In genomic region chr1:105362701-105363100, GRCm38 (mm10) we compare ENCODE assay signal across 10 mouse cellular contexts. TPM values are rescaled to one million over a fixed set of nuclear protein-coding genes. Genes with fewer than 3 reads are reported as not detected.
DNase-seq lines count a peak whose midpoint lies in the region; TF ChIP-seq lines count a peak whose summit lies in the region.
"Had no signal": no experiment of that assay in that cellular context is flagged by ENCODE, and none has a peak within 500 bp of the region (broad histone marks: within the 10 kb centered on the region; RNA-seq: fewer than 3 reads in every experiment).

No protein-coding gene starts in this region.

- peaks cover 89% of the 10 kb centered on the region for H3K27me3 ChIP-seq in CH12.LX (replicated peaks)
- H3K27me3 ChIP-seq: lung, embryonic 15.5 days had no signal

- H3K79me2 ChIP-seq in CH12.LX (replicated peaks; ENCODE audit: control insufficient read depth, extremely low read depth, insufficient read depth, poor library complexity, severe bottlenecking), result no peaks in the 10 kb centered on the region

- H3K4me2 ChIP-seq in CH12.LX (ENCODE audit: insufficient read depth, low read depth, poor library complexity, severe bottlenecking), result no peak overlapping the region
- H3K4me2 ChIP-seq: heart, embryonic 15.5 days; lung, embryonic 15.5 days had no signal

- no peak overlapping the region for H3K4me3 ChIP-seq in layer of hippocampus, adult 2 months
- no peak overlapping the region for H3K4me3 ChIP-seq in CH12.LX (replicated peaks in 1 of 3; ENCODE audit: low read depth in 2 of 3, low read length in 2 of 3, poor library complexity in 1 of 3)
- H3K4me3 ChIP-seq: heart, embryonic 15.5 days; lung, embryonic 15.5 days had no signal

- TF ChIP-seq CTCF in layer of hippocampus, adult 2 months (conservative IDR thresholded peaks at IDR 0.05), result peak; percentile 72
- peak; percentile 79; a peak in 3 of 4 replicates for TF ChIP-seq CTCF in CH12.LX (conservative IDR thresholded peaks at IDR 0.05 in 1 of 2, IDR thresholded peaks at IDR 0.05 in 1 of 2; ENCODE audit: low read depth in 2 of 2, low read length in 2 of 2)

- H3K4me1 ChIP-seq in CH12.LX (ENCODE audit: control insufficient read depth in 1 of 2, insufficient read depth in 2 of 2), result no peaks in the 10 kb centered on the region
- H3K4me1 ChIP-seq: heart, embryonic 15.5 days; lung, embryonic 15.5 days had no signal

- TF ChIP-seq POLR2A in CH12.LX (IDR thresholded peaks at IDR 0.05; ENCODE audit: low read depth, low read length), result no peak

- intact Hi-C loops in gastrocnemius, postnatal 36 days (cut with DNase I), result no loop called here

- no peak overlapping the region for H3K9ac ChIP-seq in CH12.LX (ENCODE audit: insufficient read depth, low read depth)
- H3K9ac ChIP-seq: heart, embryonic 15.5 days; lung, embryonic 15.5 days had no signal

- no peak for TF ChIP-seq EP300 in CH12.LX (IDR thresholded peaks at IDR 0.05; ENCODE audit: low read length)

- peak; percentile 55 for TF ChIP-seq RAD21 in CH12.LX (IDR thresholded peaks at IDR 0.05; ENCODE audit: low read depth, low read length)

- dilution Hi-C loops in CH12.LX (cut with MboI; ENCODE audit: extremely low pct_ligation_motif_present, extremely low pct_unique_long_range_greater_than_20kb, low sequenced_read_pairs), result no loop called here

- no peak for DNase-seq in layer of hippocampus, adult 2 months (ENCODE audit: low spot score in 2 of 2)
- no peak for DNase-seq in layer of hippocampus, adult 8-10 months (ENCODE audit: low spot score in 2 of 2)
- DNase-seq in CH12.LX (ENCODE audit: extremely low read depth), result peak; percentile 37
- peak; percentile 1 for DNase-seq in MEL-GATA-1-ER (ENCODE audit: extremely low read depth, low read depth)
- DNase-seq in lung, postnatal 25 days (ENCODE audit: low spot score), result peak; percentile 26
- DNase-seq in c-Kit-positive CD71-positive TER-119-positive erythroid progenitor cells, embryonic 14.5 days (ENCODE audit: low spot score), result no peak
- DNase-seq in right cerebral cortex, adult 18-20 months, result no peak
- no peak for DNase-seq in gastrocnemius, postnatal 36 days

- no peak overlapping the region for H3K27ac ChIP-seq in layer of hippocampus, adult 2 months
- H3K27ac ChIP-seq in CH12.LX (ENCODE audit: insufficient read depth, low read depth), result no peak overlapping the region
- H3K27ac ChIP-seq: heart, embryonic 15.5 days; lung, embryonic 15.5 days had no signal

- no peaks in the 10 kb centered on the region for H3K9me3 ChIP-seq in CH12.LX (replicated peaks; ENCODE audit: low read length)
- H3K9me3 ChIP-seq: heart, embryonic 15.5 days; lung, embryonic 15.5 days had no signal

- H3K36me3 ChIP-seq in CH12.LX (replicated peaks in 1 of 2; ENCODE audit: control insufficient read depth in 1 of 2, insufficient read depth in 1 of 2, low read length in 1 of 2), result no peaks in the 10 kb centered on the region
- H3K36me3 ChIP-seq: heart, embryonic 15.5 days; lung, embryonic 15.5 days had no signal

- in situ Hi-C loops in CH12.LX (cut with MboI; ENCODE audit: low pct_ligation_motif_present, low pct_unique_long_range_greater_than_20kb, low sequenced_read_pairs), result loop anchor here (25.0 kb wide), 1 partner anchor 375 kb away; no protein-coding TSS in a partner anchor

TF ChIP-seq in CH12.LX, 34 proteins besides CTCF, POLR2A, EP300 and RAD21:
- TF ChIP-seq ETS1 (conservative IDR thresholded peaks at IDR 0.05; ENCODE audit: low read depth, low read length) (no peak), SMC3 (IDR thresholded peaks at IDR 0.05; ENCODE audit: low read depth, low read length) (peak; percentile 81)

RNA-seq across cellular contexts. Expression of gene Rnf152, which starts 6.2 kb away (rescaled TPM):
- total RNA-seq in layer of hippocampus, adult 2 months (2021), result 1 to 10 TPM; 2.4 to 2.9 TPM
- total RNA-seq in layer of hippocampus, adult 8-10 months (2022), result 1 to 10 TPM; 2.9 to 3.2 (median 3.0) TPM
- total RNA-seq in CH12.LX (2012; rRNA removed), result under 0.01 TPM in 1 of 2 replicates, not detected in the other
- not detected in 2 replicates for total RNA-seq in CH12.LX (2014; rRNA removed)
- not detected in 2 replicates for polyA plus RNA-seq in CH12.LX (2012; ENCODE audit: insufficient read length, low read depth)
- total RNA-seq in gastrocnemius, postnatal 36 days (2021), result under 1 TPM; 0.41 to 0.49 TPM

Comparison
In these comparisons a context has a peak if more than half of its experiments do, and no peak if none do; other contexts are left out.
1. DNase-seq: peak in CH12.LX (single experiment), MEL-GATA-1-ER (single experiment) and lung, postnatal 25 days (single experiment); none in layer of hippocampus, adult 2 months (0 of 2), layer of hippocampus, adult 8-10 months (0 of 2), c-Kit-positive CD71-positive TER-119-positive erythroid progenitor cells, embryonic 14.5 days (single experiment), right cerebral cortex, adult 18-20 months (single experiment) and gastrocnemius, postnatal 36 days (0 of 2).